Mouse (Mus musculus) adrenal gland, adult (tissue): Measurements from ENCODE around the gene Meioc.

ENCODE experiments used
- DNase-seq, 2 experiments: peaks; one replicate each; pipeline ENCODE4 v3.0.0; 2022 to 2023; ENCODE audit warnings: low spot score in 1 of 2; ENCODE audit not compliant: inconsistent age in 2 of 2

The Meioc gene

GRCm38 (mm10) chr11:102663416-102663815, at the start of gene Meioc:
TSS of gene Meioc (plus strand) at chr11:102663716.
- no peak for DNase-seq

GRCm38 (mm10) chr11:102619449-102619848, 44.1 kb upstream of the Meioc start:
- DNase-seq = no peak

- no peak for DNase-seq
Observed at GRCm38 (mm10) chr11:102623876-102624789, 39.4 kb upstream of the Meioc start.

- no peak for DNase-seq
Observed at GRCm38 (mm10) chr11:102624888-102625407, 38.6 kb upstream of the Meioc start.

GRCm38 (mm10) chr11:102627171-102627931, 36.2 kb upstream of the Meioc start:
- DNase-seq = no peak

- DNase-seq = no peak
Observed at GRCm38 (mm10) chr11:102628529-102628928, 35.0 kb upstream of the Meioc start.

GRCm38 (mm10) chr11:102629375-102629774, 34.1 kb upstream of the Meioc start:
- no peak for DNase-seq

- DNase-seq = no peak
Observed at GRCm38 (mm10) chr11:102630731-102631130, 32.8 kb upstream of the Meioc start.

- no peak for DNase-seq
Observed at GRCm38 (mm10) chr11:102631203-102631602, 32.3 kb upstream of the Meioc start.

GRCm38 (mm10) chr11:102632725-102633124, 30.8 kb upstream of the Meioc start:
- DNase-seq = no peak

GRCm38 (mm10) chr11:102633379-102633778, 30.1 kb upstream of the Meioc start:
- DNase-seq = no peak

- DNase-seq = no peak
Observed at GRCm38 (mm10) chr11:102636887-102637286, 26.6 kb upstream of the Meioc start.

GRCm38 (mm10) chr11:102643891-102644382, 19.6 kb upstream of the Meioc start:
- peak; percentile 80 to 87 for DNase-seq

GRCm38 (mm10) chr11:102646226-102646625, 17.3 kb upstream of the Meioc start:
- no peak for DNase-seq

- no peak for DNase-seq
Observed at GRCm38 (mm10) chr11:102647885-102648284, 15.6 kb upstream of the Meioc start.

GRCm38 (mm10) chr11:102651381-102651780, 12.1 kb upstream of the Meioc start:
- peak; percentile 62 to 89 for DNase-seq

- no peak for DNase-seq
Observed at GRCm38 (mm10) chr11:102652844-102653243, 10.7 kb upstream of the Meioc start.

GRCm38 (mm10) chr11:102655888-102656287, 7.6 kb upstream of the Meioc start:
- DNase-seq = no peak

- no peak for DNase-seq
Observed at GRCm38 (mm10) chr11:102656326-102656926, 7.1 kb upstream of the Meioc start.

- DNase-seq = no peak
Observed at GRCm38 (mm10) chr11:102656931-102657330, 6.6 kb upstream of the Meioc start.

GRCm38 (mm10) chr11:102665151-102665550, 1.6 kb downstream of the Meioc start:
- no peak for DNase-seq
